Mouse (Mus musculus) MEL (cell line): ENCODE data around the gene Smc3. TPM values are rescaled to one million over a fixed set of nuclear protein-coding genes. Genes with fewer than 3 reads are reported as not detected.
"Not testable (repeated sequence)": the region's sequence is repeated elsewhere in the genome, so short reads cannot be mapped to it uniquely, and the experiment has no call there.

ENCODE experiments used
- DNase-seq: peaks from one replicate; pipeline ENCODE4 v3.0.0; 2011; ENCODE audit warnings: low read depth, low spot score
- H3K27ac ChIP-seq: 2 replicates; pipeline ENCODE4 v1.5.1; 2012; ENCODE audit warnings: low read depth, mild to moderate bottlenecking, control low read depth, low read length, moderate library complexity; ENCODE audit not compliant: control insufficient read depth
- H3K27me3 ChIP-seq, 2 experiments: fragments of 150-350 bp in 1 of 2; sonication (generic) in 1 of 2; 2 replicates each; pipeline ENCODE4 v1.6.1; 2012; ENCODE audit warnings: low read length in 2 of 2, mild to moderate bottlenecking in 2 of 2, improper control_type of control experiment in 1 of 2, moderate library complexity in 1 of 2; ENCODE audit not compliant: insufficient read depth in 2 of 2, control insufficient read depth in 1 of 2
- H3K36me3 ChIP-seq, 2 experiments: 2 replicates each; pipeline ENCODE4 v1.6.1; 2012 to 2014; ENCODE audit warnings: low read length in 2 of 2, improper control_type of control experiment in 1 of 2, inconsistent platforms in 1 of 2, mild to moderate bottlenecking in 1 of 2; ENCODE audit not compliant: insufficient read depth in 2 of 2, control insufficient read depth in 1 of 2
- H3K4me1 ChIP-seq, 2 experiments: fragments of 150-350 bp in 1 of 2; sonication (generic) in 1 of 2; 2 replicates each; pipeline ENCODE4 v1.6.1; 2012; ENCODE audit warnings: low read length in 2 of 2, improper control_type of control experiment in 1 of 2, mild to moderate bottlenecking in 1 of 2; ENCODE audit not compliant: insufficient read depth in 2 of 2, control insufficient read depth in 1 of 2
- H3K4me3 ChIP-seq, 2 experiments: fragments of 150-350 bp in 1 of 2; sonication (generic) in 1 of 2; 2 replicates each; pipeline ENCODE4 v1.5.1; 2012; ENCODE audit warnings: low read depth in 2 of 2, low read length in 2 of 2, mild to moderate bottlenecking in 2 of 2, moderate library complexity in 2 of 2, control low read depth in 1 of 2, improper control_type of control experiment in 1 of 2; ENCODE audit not compliant: control insufficient read depth in 1 of 2, insufficient read depth in 1 of 2
- H3K79me2 ChIP-seq: 2 replicates; pipeline ENCODE4 v1.6.1; 2012; ENCODE audit warnings: mild to moderate bottlenecking, low read length, moderate library complexity; ENCODE audit not compliant: control insufficient read depth, poor library complexity, insufficient read depth
- H3K9ac ChIP-seq: 2 replicates; pipeline ENCODE4 v1.6.1; 2012; ENCODE audit warnings: low read depth, mild to moderate bottlenecking, control low read depth, low read length, moderate library complexity; ENCODE audit not compliant: control insufficient read depth, poor library complexity, severe bottlenecking
- H3K9me3 ChIP-seq: fragments of 150-350 bp; sonication (generic); replicated peaks from 2 replicates; pipeline ENCODE4 v1.6.1; 2012; ENCODE audit warnings: mild to moderate bottlenecking, low read length, improper control_type of control experiment, moderate library complexity; ENCODE audit not compliant: insufficient read depth
- BHLHE40 ChIP-seq: IDR thresholded peaks from 2 replicates; pipeline ENCODE4 v1.6.1; 2012; ENCODE audit warnings: low read depth, mild to moderate bottlenecking, inconsistent platforms, low read length, improper control_type of control experiment, borderline replicate concordance
- CHD2 ChIP-seq: IDR thresholded peaks from 2 replicates; pipeline ENCODE4 v1.6.1; 2011; ENCODE audit warnings: low read length, improper control_type of control experiment
- CTCF ChIP-seq, 3 experiments: IDR thresholded peaks in 2 of 3; conservative IDR thresholded peaks in 1 of 3; 2 replicates each; pipeline ENCODE4 v1.5.1; 2011 to 2012; ENCODE audit warnings: low read length in 3 of 3, low read depth in 2 of 3, mild to moderate bottlenecking in 2 of 3, improper control_type of control experiment in 1 of 3, inconsistent platforms in 1 of 3, mixed read lengths in 1 of 3, moderate library complexity in 1 of 3; ENCODE audit not compliant: control insufficient read depth in 1 of 3, insufficient read depth in 1 of 3, poor library complexity in 1 of 3, severe bottlenecking in 1 of 3
- E2F4 ChIP-seq: IDR thresholded peaks from 2 replicates; pipeline ENCODE4 v1.6.1; 2011; ENCODE audit warnings: low read depth, low read length, improper control_type of control experiment, borderline replicate concordance
- GABPA ChIP-seq: IDR thresholded peaks from 2 replicates; pipeline ENCODE4 v1.6.1; 2012; ENCODE audit warnings: low read depth, mild to moderate bottlenecking, inconsistent platforms, low read length, improper control_type of control experiment, moderate library complexity
- HCFC1 ChIP-seq: IDR thresholded peaks from 2 replicates; pipeline ENCODE4 v1.6.1; 2012; ENCODE audit warnings: low read depth, mild to moderate bottlenecking, inconsistent platforms, low read length, improper control_type of control experiment, moderate library complexity
- JUND ChIP-seq: IDR thresholded peaks from 2 replicates; pipeline ENCODE4 v1.6.1; 2011; ENCODE audit warnings: low read depth, mild to moderate bottlenecking, improper control_type of control experiment, low read length
- MAFK ChIP-seq: IDR thresholded peaks from 2 replicates; pipeline ENCODE4 v1.6.1; 2011; ENCODE audit warnings: low read depth, mild to moderate bottlenecking, low read length, improper control_type of control experiment, borderline replicate concordance
- MAX ChIP-seq: IDR thresholded peaks from 2 replicates; pipeline ENCODE4 v1.6.1; 2011; ENCODE audit warnings: low read length, improper control_type of control experiment
- MAZ ChIP-seq: IDR thresholded peaks from 2 replicates; pipeline ENCODE4 v1.6.1; 2012; ENCODE audit warnings: low read depth, mild to moderate bottlenecking, inconsistent platforms, low read length, improper control_type of control experiment
- MXI1 ChIP-seq: IDR thresholded peaks from 2 replicates; pipeline ENCODE4 v1.6.1; 2011; ENCODE audit warnings: mild to moderate bottlenecking, low read depth, low read length, improper control_type of control experiment
- MYB ChIP-seq: IDR thresholded peaks from 2 replicates; pipeline ENCODE4 v1.6.1; 2011; ENCODE audit warnings: mild to moderate bottlenecking, low read depth, low read length, improper control_type of control experiment
- MYC ChIP-seq: IDR thresholded peaks from 2 replicates; pipeline ENCODE4 v1.6.1; 2011; ENCODE audit warnings: low read depth, mild to moderate bottlenecking, low read length, improper control_type of control experiment, moderate library complexity
- NELFE ChIP-seq: IDR thresholded peaks from 2 replicates; pipeline ENCODE4 v1.6.1; 2011; ENCODE audit warnings: low read depth, low read length, improper control_type of control experiment
- POLR2A ChIP-seq, 2 experiments: IDR thresholded peaks; 2 replicates each; pipeline ENCODE4 v1.6.1; 2011 to 2012; ENCODE audit warnings: low read length in 2 of 2, mild to moderate bottlenecking in 2 of 2, control low read depth in 1 of 2, improper control_type of control experiment in 1 of 2, low read depth in 1 of 2, moderate library complexity in 1 of 2; ENCODE audit not compliant: control insufficient read depth in 1 of 2, insufficient read depth in 1 of 2, poor library complexity in 1 of 2
- POLR2AphosphoS2 ChIP-seq: IDR thresholded peaks from 2 replicates; pipeline ENCODE4 v1.6.1; 2011; ENCODE audit warnings: low read length, improper control_type of control experiment
- POLR2AphosphoS5 ChIP-seq: IDR thresholded peaks from 2 replicates; pipeline ENCODE4 v1.6.1; 2012; ENCODE audit warnings: low read depth, borderline replicate concordance, mild to moderate bottlenecking, inconsistent platforms, low read length, moderate library complexity, mixed read lengths
- RCOR1 ChIP-seq: IDR thresholded peaks from 2 replicates; pipeline ENCODE4 v1.6.1; 2012; ENCODE audit warnings: low read depth, mild to moderate bottlenecking, inconsistent platforms, low read length, improper control_type of control experiment
- SIN3A ChIP-seq: IDR thresholded peaks from 2 replicates; pipeline ENCODE4 v1.6.1; 2012; ENCODE audit warnings: low read length, improper control_type of control experiment, inconsistent platforms
- TAL1 ChIP-seq: IDR thresholded peaks from 2 replicates; pipeline ENCODE4 v1.6.1; 2012; ENCODE audit warnings: mild to moderate bottlenecking, inconsistent platforms, low read length, moderate library complexity, mixed read lengths
- UBTF ChIP-seq: IDR thresholded peaks from 2 replicates; pipeline ENCODE4 v1.6.1; 2012; ENCODE audit warnings: low read depth, mild to moderate bottlenecking, inconsistent platforms, low read length, improper control_type of control experiment, moderate library complexity, borderline replicate concordance; ENCODE audit not compliant: insufficient read depth
- USF1 ChIP-seq: IDR thresholded peaks from 2 replicates; pipeline ENCODE4 v1.6.1; 2014; ENCODE audit warnings: low read depth, mild to moderate bottlenecking, inconsistent platforms, low read length, improper control_type of control experiment, moderate library complexity
- USF2 ChIP-seq, 2 experiments: IDR thresholded peaks; 2 replicates each; pipeline ENCODE4 v1.6.1; 2011 to 2012; ENCODE audit warnings: improper control_type of control experiment in 2 of 2, low read length in 2 of 2, borderline replicate concordance in 1 of 2, inconsistent platforms in 1 of 2, low read depth in 1 of 2, mild to moderate bottlenecking in 1 of 2; ENCODE audit not compliant: insufficient read depth in 1 of 2
- ZNF384 ChIP-seq: IDR thresholded peaks from 2 replicates; pipeline ENCODE4 v1.6.1; 2012; ENCODE audit warnings: low read depth, mild to moderate bottlenecking, inconsistent platforms, low read length, improper control_type of control experiment
- polyA plus RNA-seq, 2 experiments: library from polyadenylated mRNA; stranded (reverse) in 1 of 2; unstranded in 1 of 2; fragments of >175 nt in 1 of 2; fragments of >200 nt in 1 of 2; gene quantifications; 2 replicates each; pipeline versions ENCODE4 v1.2.1 to v1.2.4; 2012; ENCODE audit warnings: low replicate concordance in 2 of 2, low read depth in 1 of 2; ENCODE audit not compliant: insufficient read length in 2 of 2, insufficient read depth in 1 of 2, missing spikeins in 1 of 2
- total RNA-seq: library from RNA; depleted of rRNA; stranded (reverse); fragments of 300-350 nt; gene quantifications from 2 replicates; pipeline ENCODE4 v1.2.3, GENCODE M21; 2012

The Smc3 gene
- total and polyA plus RNA-seq, 3 experiments = 100 to 129 (median 118) TPM

DNA sequence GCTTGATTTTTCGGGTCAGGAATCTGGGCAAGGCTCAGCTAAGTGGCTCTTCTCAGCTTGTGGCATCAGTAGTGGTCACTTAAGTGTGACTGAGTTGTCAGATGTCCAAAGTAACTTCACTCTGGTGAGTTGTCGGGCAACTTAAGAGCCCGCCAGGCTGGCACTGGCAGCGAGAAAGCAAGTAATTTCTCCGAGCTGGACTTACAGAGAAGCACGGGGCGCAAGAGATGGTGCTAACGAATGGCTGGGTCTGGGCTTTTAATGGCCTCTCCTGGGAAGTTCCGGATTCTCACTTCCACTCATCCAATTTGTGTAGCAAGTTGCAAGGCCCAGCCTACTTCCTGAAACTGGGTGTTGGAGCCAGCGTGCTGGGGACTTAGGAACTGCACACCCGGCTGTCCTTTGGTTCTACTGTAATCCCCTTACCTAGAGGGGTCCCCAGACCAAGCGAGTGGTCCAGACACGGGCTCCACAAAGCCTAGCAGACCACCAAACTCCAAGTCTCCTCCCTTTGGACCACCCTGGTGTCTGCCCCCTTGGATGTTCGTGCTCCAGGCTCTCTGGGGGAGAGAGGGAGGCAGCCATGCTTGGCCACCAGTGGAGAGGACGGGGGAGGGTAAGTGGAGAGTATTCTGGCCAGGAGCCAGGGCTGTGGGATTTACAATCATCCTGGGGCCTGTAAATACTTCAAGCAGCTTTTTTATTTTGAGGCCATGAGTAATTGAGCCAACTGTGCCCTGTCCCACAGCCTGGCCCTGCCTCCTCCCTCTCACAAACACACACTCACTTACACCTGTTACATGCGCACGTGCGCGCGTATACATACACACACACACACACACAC, 53.6 kb downstream of the Smc3 start:
- H3K27ac ChIP-seq = no peak overlapping the region
- no peaks in the 10 kb centered on the region for H3K27me3 ChIP-seq
- H3K4me1 ChIP-seq = peaks cover 4 to 17% of the 10 kb centered on the region in 2 experiments
- DNase-seq = no peak
- H3K4me3 ChIP-seq = no peak overlapping the region
- no peaks in the 10 kb centered on the region for H3K79me2 ChIP-seq
- TF ChIP-seq ZNF384 (no peak), MYB (no peak), BHLHE40 (no peak), POLR2A (IDR thresholded peaks at IDR 0.05; ENCODE audit: control insufficient read depth in 1 of 2, insufficient read depth in 1 of 2, low read depth in 1 of 2, low read length in 2 of 2, poor library complexity in 1 of 2) (no peak), UBTF (no peak), MAX (no peak), JUND (no peak), CTCF (IDR thresholded peaks at IDR 0.05 in 2 of 3, conservative IDR thresholded peaks at IDR 0.05 in 1 of 3; ENCODE audit: control insufficient read depth in 1 of 3, insufficient read depth in 1 of 3, low read depth in 2 of 3, low read length in 3 of 3, poor library complexity in 1 of 3, severe bottlenecking in 1 of 3) (no peak), TAL1 (no peak)
- no peak overlapping the region for H3K9ac ChIP-seq
- H3K36me3 ChIP-seq = peaks cover 0 to 12% of the 10 kb centered on the region in 2 experiments; a peak in 2 of 4 replicates
- H3K9me3 ChIP-seq = no peaks in the 10 kb centered on the region

DNA sequence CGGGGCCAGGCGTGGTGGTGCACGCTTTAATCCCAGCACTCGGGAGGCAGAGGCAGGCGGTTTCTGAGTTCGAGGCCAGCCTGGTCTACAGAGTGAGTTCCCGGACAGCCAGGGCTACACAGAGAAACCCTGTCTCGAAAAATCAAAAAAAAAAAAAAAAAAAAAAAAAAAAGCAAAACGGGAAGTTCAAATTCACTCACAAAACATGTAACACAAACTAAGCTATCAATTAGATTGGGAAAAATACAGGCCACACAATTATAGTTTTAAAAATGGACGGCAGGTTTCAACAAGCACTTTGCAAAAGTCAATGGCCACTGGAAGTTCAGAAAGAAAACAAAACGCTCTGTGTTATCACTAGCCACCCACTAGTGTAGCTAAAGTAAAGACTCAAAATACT, 56.2 kb downstream of the Smc3 start:
- Histone ChIP-seq H3K36me3 (peaks cover 0 to 12% of the 10 kb centered on the region in 2 experiments; a peak in 2 of 4 replicates), H3K4me1 (peaks cover 4 to 14% of the 10 kb centered on the region in 2 experiments)
- peak; percentile 92 for TF ChIP-seq ZNF384
- H3K27ac ChIP-seq, H3K79me2 ChIP-seq, H3K4me3 ChIP-seq, H3K9ac ChIP-seq, H3K27me3 ChIP-seq, H3K9me3 ChIP-seq: not testable (repeated sequence)
- peak; percentile 47 for DNase-seq

DNA sequence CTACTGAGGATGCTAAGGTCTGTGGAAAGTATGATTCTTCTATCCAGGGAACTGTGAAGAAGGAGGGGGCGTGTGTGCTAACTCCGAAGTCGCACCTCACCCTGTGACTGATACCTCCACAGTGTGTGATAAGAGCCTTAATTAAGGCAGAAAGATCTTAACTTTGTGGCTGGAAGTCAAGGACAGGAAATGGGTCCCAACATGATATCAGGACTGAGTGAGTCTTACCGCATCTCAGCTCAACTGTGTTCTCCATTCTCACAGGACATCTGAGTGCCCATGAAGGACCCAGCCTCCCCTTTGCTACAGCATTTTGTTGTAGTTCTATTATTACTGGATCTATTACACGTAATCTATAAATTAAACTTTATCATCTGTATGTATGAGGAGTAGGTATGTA, 57.2 kb downstream of the Smc3 start:
- Histone ChIP-seq H3K36me3 (peaks cover 0 to 12% of the 10 kb centered on the region in 2 experiments; a peak in 2 of 4 replicates), H3K27ac (no peak overlapping the region), H3K79me2 (no peaks in the 10 kb centered on the region), H3K4me3 (no peak overlapping the region), H3K4me1 (peaks cover 4 to 14% of the 10 kb centered on the region in 2 experiments), H3K27me3 (no peaks in the 10 kb centered on the region), H3K9me3 (no peaks in the 10 kb centered on the region), H3K9ac (no peak overlapping the region)
- DNase-seq = peak; percentile 55
- no peak for TF ChIP-seq MAZ
- TF ChIP-seq NELFE = no peak
- TF ChIP-seq SIN3A = no peak
- TF ChIP-seq HCFC1 = no peak
- TF ChIP-seq POLR2AphosphoS5 = no peak
- no peak for TF ChIP-seq MYB
- TF ChIP-seq RCOR1 = peak; percentile 31; the same call in 1 of the 2 replicates
- no peak for TF ChIP-seq USF2 (IDR thresholded peaks at IDR 0.05; ENCODE audit: borderline replicate concordance in 1 of 2, insufficient read depth in 1 of 2, low read depth in 1 of 2, low read length in 2 of 2)
- TF ChIP-seq USF1 = no peak
- TF ChIP-seq GABPA = no peak
- TF ChIP-seq E2F4 = no peak
- no peak for TF ChIP-seq MAFK
- no peak for TF ChIP-seq POLR2AphosphoS2
- TF ChIP-seq CTCF (IDR thresholded peaks at IDR 0.05 in 2 of 3, conservative IDR thresholded peaks at IDR 0.05 in 1 of 3; ENCODE audit: control insufficient read depth in 1 of 3, insufficient read depth in 1 of 3, low read depth in 2 of 3, low read length in 3 of 3, poor library complexity in 1 of 3, severe bottlenecking in 1 of 3) = no peak
- no peak for TF ChIP-seq MAX
- TF ChIP-seq MXI1 = no peak
- TF ChIP-seq MYC = no peak
- TF ChIP-seq CHD2 = no peak
